Mouse (Mus musculus) cerebellum, postnatal 4 days (tissue): ENCODE data around the gene Zfp777.

Source experiments
- DNase-seq, 2 experiments: peaks; one replicate each; pipeline ENCODE4 v3.0.0; 2022; ENCODE audit warnings: low spot score in 2 of 2, mixed read lengths in 1 of 2

Zfp777 gene

DNA sequence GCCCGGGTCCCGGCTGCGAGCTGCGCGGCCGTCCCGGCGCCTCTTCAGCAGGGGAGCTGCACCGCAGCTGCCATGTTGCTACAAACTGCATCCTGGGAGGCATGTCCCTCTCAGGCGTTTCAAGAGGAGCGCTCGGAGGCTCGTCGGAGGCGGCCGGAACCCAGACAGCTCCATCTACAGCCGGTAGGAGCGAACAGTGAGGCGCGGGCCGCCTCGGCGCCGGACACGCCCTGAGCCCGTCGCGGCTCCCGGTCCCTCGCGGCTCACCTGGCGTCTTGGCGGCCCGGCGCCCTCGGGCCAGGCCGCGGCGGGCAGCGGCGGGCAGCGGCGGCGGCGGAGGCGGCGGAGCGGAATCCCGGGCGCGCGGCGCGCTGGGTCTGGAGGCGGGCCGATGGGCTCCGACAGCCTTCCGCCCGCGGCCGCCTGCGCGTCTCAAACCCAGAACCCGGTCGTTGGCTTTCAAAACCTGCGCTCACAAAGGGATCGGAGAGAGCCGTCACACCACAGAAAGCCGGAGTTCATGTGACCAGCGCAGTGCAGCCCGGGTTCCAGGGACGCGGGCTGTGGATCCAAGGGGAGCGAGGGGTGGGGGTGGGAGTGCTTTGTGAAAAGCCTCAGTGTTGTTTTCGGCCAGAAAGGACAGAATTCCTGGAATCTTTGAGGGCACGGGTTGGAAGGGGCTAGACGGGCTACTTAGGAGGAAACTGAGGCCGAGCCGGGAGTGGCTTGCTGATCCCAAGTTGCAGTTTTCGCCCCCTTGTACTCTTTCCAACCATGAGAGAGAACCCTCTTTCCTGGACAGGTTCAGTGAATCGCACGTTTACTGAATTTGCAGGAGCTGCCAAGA, at the start of gene Zfp777:
Zfp777 (minus strand) TSS at position 486 of the 847 bp plus-strand sequence.
- peak; percentile 60 to 79 for DNase-seq

DNA sequence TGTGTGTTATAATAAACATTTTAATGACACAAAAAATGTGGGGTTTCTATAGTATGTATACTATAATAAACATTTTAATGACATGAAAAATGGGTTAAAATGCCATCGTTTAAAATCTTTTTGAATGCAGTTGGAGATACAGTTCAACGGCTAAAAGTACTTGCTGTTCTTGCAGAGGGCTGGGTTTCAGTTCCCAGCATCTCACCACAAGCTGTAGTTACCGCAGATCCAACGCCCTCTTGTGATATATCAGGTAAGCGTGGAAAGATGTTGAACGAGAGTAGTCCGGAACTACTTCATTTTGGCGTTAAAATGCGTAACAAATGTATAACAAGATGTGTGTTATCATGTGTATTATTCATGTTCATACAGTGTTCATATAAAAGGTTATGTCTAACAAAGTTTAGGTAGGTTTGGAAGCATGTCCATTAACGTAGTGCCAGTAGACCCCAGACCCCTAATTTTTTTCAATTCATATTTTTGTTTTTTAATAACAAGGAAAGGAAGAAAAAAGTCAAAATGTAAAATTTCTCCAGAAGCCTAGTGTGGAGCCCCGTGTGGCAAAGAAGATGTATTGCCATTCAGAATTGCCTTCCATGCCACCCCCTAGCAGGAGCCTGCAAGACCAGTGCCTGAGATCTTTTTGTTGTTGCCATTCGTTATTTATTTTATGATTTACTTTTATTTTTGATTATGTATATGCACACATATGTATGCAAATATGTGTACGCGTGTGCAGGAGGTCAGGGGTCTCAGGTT, 38.4 kb upstream of the Zfp777 start:
- no peak for DNase-seq

DNA sequence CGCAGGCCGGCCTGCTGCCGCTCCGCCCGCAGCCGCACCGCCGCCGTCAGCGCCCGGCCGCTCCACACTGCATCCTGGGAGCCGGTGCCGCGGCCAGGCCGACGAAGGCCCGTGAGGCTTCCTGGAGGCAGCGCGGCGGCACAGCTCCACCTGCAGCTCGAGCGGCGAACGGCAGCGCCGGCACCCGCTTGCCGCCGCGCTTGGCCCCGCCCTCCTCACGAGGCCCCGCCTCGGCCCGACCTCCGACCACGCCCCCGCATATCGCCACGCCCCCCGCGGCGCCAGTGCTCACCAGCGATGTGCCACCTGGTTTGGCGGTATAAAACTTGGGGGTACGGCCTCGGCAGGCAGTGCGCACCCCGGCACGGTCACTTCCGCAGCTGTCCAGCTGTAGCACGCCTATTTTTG, 37.8 kb upstream of the Zfp777 start, which contains the start of gene Zfp746:
Zfp746 (minus strand) TSS at position 123 of the 408 bp plus-strand sequence.
- peak; percentile 91 to 97 for DNase-seq

DNA sequence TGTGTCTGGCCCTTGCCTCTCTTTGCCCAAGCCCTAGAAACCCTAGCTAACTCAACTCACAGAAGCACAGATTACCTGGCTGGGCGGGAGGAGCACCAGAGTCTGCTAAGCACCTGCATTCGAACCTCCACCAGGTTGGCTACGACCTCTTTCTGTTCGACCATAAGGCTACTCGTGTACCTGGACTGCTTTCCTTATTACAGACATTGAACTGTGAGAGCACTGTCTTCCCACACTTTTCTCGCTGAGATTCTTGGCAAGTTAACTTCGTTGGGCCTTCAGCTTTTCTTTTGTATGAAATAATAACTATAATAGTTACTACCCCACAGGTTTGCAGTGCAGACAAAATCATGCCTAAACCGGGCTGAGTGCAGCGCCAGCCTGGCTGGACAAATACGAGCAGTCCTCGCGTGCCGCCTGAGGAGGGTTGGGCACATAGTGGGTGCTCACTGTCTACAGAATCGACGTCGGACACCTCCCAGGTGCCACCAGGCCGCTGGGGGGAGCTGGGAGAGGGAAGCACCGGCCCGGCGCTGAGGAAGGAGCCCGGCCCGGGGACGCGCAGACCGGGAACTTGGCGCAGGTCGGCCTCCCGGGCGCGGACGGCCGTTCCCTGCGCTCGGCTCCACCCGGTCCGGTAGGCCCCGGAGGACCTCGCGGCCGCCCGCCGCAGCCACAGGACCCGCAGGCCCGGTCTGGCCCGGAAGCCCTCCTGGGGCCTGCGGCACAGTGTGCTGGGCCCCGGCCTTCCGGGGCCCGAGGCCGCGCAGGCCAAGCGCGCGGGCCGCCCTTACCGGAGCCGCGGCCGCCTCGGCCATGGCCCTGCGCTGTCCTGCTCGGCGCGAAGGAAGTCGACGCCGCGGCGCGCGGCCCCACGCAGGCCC, 37.1 kb upstream of the Zfp777 start:
- DNase-seq = peak; percentile 31 to 56

DNA sequence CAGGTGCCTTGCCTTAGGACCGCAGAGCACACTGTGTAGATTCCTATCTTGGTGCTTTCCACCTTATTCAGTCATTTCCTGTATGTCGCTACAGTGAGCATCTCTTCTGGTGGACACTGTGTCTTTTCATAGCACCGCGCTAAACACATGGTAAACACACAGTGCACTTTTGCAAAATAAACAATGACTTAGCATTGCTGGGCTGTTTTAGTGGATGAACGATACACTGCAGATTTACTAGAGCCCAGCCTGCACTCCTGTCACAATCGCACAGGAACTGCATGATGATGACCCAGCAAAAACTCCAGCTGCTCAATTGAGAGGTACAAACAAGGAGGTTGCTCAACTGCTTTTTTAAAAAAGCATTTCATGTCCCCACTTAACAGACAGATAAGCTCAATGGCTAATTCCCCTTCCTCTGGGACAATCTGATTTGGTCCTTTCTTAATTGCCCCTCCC, 35.1 kb upstream of the Zfp777 start:
- no peak for DNase-seq

DNA sequence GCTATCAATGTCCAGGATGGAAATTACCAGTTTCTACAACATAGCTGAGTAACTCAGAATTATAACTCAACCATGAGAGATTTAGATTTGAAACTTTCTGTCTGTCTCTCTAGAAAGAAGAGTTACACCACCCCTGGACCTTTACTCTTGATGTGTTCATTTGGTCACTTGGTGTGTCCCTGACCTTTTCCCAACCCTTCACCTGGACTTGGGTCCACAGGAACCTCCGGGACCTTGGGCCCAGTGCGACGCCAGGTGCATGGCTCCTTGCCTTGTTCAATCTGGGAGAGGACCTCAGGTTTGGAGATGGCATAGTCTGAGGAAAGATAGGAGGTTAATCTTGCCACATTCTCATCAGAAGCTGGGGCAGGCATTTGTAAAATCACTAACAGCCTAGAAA, 33.2 kb upstream of the Zfp777 start:
- DNase-seq = no peak

DNA sequence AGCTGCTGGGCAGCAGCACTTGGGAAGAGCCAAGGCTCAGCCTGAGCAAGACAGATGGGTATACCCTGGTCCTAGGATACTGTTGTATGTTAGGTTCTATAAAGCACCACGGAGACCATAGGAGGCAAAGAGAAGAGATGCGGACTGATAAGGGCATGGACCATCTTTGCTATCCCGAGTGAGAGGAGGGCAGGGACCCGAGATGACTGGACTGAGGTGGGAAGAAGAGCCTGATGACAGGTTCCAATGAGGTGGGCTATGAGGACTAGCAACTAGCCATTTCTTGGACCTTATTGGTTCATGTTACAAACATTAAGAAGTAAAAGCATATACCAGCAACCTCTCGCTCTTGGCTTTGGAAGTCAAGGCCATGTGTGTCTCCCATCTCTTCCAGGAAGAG, 32.3 kb upstream of the Zfp777 start:
- DNase-seq = no peak

DNA sequence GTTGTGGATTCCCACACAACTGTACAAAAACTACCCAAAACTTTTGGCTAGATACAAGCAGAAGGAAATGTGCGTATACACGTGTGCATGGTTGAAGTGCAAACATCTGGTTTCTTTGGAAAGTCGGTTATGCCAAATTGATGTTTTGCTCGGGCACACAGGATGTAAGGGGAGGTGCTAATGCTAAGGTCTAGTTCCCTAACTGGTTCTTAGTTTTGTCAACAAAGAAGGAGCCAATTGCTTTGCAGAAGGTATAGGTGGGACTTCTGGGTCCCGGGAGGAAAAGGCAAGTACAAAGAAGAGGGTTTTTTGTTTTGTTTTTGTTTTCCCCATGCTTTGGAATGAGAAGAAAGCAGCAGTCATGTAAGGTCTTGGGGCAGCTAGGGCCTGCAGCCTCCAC, 24.6 kb upstream of the Zfp777 start:
- DNase-seq = no peak

DNA sequence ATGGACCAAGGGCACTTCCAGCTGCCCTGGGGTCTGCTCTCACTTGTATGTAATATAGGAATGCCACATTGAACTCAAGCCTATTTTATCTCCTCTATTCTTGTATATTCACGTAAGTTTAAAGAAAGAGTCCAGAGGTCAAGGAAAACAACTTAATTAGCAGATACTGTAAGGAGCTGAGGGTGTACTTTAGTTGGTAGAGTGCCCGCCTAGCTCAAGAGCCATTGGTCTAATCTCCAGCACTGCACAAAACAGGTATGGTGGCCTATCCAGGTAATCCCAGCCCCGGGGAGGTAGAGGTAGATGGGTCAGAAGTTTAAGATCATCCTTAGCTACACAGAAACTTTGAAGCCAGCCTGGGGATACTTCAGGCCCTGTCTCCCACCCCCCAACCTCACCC, 18.8 kb upstream of the Zfp777 start:
- DNase-seq = no peak

DNA sequence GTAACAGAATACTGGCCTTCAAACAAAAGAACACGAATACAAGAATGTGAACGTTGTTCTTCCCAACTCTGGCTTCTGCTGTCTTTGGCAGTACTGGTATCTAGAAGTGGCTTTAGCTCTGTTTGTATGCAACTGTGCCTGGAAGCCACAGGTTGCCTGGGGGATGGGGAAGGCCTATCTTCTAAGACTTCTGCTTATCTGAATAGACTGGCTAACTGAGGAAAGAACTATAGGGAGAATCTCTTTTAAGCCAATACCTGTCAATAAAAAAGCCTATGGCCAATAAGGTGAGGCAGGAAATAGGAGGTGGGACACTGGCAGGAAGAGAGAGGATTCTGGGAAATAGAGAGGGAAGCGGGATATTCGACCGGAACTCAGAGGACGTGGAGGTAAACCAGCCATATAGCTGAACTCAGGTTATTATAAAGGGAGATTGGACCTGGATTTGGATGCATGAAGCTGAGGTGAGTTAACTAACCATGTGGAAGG, 16.9 kb upstream of the Zfp777 start:
- DNase-seq = no peak

DNA sequence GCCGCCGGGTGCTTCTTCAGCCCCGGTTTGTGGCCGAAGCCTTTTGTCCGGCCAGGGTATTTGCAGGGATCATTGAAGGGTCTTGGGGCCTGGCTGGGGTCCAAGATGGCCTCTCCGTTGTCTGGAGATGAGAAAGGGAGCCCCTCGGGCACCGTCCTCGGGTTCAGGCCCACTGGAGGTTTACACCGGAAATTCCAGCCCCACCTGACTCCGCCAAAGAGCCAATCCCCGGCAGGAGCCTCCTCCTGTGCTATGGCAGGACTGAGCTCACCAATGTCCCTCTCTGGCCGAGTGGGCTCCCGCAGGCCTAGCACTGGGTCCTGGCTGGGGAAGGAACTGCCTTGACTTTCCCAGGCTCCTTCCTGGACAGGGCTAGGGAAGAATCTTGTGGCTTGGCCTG, 15.7 kb upstream of the Zfp777 start:
- no peak for DNase-seq

DNA sequence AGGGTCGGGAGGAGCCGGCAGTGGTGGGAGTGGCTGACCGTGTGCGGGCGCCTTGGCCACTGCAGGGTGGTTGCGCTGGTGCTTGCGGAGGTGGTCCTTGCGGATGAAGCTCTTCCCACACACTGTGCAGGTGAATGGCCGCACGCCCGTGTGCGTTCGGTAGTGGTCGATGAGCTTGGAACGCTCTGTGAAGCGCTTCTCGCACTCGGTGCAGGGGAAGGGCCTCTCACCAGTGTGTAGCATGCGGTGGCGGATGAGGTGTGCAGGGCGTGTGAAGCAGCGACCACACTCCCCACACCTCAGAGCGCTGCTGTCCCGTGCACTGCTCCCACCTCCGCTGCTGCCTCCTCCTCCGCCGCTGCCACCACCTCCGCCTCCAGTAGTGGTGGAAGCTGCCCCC, 15.2 kb upstream of the Zfp777 start:
- DNase-seq = no peak

DNA sequence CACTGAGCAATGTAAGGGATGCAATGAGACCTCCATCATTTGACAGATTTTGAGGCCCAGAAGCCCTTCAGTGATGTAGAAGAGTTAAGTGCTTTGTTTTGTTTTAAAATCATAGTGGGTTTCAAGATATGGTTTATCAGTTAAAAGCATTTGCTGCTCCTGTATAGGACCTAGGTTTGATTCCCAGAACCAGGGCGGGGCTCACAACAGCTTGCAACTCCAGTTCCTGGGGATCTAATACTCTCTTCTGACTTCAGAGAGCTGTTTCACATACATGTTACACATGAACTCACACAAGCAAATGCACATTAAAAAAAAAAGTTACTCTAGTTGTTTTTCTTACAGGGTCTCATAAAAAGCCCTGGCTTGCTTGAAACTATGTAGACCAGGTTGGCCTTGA, 12.2 kb upstream of the Zfp777 start:
- DNase-seq = no peak

DNA sequence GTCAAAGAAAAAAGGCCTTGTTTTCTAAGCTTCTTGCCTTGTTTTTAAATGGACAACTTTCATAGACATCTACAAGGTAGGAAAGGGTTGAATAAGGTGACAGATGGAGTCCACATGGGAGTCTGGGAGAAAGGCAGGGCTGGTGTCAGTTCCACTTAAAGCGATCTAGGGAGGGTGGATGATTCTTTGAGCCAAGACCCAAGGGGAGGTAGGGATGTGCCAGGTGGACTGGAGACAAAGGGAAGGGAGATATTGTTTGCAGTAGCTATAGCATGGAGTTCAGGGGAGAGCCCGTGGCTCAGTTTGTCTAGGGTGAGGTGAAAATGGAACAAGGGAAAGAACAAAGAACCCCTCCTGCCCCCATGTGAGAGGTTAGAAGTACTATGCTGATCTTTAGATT, 11.7 kb upstream of the Zfp777 start:
- peak in 1 of 2 experiments; percentile 33 for DNase-seq

DNA sequence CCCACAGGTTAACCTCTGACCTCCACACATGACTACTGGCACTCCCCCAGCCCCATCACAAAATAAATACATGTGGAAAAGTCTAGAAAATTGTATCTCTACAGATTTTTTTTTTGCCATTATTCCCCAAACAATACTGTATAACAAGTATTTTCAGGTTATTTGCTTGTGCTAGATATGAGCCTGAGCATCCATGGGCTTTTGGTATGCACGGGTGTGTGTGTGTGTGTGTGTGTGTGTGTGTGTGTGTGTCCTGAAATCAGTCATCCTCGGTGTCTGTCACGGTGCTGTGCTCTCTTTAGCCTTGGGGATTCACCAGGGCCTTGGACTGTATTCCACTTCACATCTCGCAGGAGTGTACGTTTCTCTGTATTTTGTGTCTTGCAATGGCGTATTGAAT, 3.4 kb upstream of the Zfp777 start:
- no peak for DNase-seq

DNA sequence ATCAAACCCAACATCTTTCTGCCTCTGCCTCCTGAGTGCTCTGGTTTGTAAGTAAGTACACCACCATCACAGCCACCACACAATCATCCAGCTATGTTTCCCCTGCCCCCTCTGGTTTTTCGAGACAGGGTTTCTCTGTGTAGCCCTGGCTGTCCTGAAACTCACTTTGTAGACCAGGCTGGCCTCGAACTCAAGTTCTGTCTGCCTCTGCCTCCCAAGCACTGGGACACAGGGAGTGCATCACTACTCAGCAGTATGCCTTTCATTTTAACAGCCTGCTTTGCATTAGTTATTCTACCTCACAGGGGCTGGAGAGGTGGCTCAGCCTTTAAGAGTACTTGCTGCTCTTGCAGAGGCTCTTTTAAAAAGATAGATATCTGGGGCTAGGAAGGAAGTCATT, 3.0 kb upstream of the Zfp777 start:
- no peak for DNase-seq

DNA sequence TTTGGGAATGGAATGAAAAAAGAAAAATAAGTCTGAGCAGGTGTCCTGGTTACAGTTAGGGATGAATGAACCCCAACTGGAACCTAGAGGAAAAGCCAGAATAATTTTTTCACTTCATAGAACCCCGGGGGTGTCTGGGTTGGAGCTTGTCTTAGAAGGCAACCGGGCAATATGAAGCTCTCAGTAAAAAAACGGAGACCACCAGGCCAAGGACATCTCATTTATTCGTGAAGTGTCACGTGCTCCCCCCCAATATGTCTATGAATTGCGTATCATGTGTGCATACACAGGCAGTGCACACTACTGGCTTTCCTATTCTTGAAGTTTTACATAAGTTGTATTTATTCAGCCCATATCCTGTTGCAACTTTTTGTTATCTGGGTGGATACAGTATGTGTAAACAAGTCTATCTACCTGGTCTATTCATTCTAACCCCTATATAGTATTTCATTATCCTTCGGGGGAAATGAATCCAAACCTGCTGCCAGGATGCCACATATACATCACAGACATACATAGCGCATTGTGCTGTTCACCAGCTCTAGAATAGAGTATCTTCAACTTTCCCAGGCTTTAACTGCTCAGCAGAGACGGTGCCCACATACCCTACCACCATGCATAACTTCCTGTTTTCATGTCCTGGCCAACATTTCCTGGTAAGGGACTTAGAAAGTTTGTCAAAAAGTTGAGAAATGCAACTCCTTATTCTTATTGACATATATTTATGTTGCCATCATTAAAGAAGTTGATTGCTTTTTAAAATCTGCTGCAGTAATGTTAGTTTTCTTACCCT, 758 bp upstream of the Zfp777 start:
- no peak for DNase-seq

DNA sequence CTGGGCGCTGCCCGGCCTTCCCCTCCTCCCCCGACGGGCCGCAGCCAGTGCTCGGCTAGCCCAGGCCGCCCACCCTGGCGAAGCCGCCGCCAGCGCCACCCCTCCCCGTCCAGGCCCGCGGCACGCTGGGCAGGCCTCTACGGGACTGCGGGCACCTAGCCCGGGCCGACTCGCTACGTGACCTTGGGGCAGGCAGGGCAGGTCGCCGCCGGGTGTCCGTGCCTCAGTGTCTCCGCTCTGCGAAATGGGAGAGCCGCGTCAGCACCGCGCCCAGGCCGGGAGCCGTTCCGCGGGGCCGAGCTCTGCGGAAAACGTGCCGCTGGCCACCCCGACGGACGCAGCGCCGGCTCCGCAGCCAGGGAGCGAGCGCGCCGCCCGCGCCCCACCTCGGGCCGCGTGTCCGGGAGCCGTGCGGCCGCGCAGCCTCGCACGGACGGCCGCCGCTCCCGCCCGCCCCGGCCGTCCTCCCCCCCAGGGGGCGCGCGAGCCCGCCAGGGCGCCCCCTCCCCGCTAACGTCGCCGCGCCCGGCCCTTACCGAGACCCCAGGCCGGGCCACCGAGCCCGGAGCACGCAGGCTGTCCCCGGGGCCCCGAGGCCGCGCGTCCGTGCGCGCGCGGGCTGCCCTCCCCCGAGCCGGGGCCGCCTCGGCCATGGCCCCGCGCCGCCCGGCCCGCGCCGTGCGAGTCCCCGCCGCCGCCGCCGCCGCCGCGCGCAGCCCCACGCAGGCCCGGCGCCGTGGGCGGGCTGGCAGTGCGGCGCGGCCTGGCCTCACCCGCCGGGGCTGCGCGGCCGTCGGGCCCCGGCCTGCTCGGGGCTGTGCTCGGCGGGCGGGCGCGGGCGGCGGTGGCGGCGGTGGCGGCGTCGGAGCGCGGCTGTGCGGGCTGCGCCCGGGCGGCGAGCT, 1.0 kb downstream of the Zfp777 start:
- peak; percentile 31 to 36 for DNase-seq

DNA sequence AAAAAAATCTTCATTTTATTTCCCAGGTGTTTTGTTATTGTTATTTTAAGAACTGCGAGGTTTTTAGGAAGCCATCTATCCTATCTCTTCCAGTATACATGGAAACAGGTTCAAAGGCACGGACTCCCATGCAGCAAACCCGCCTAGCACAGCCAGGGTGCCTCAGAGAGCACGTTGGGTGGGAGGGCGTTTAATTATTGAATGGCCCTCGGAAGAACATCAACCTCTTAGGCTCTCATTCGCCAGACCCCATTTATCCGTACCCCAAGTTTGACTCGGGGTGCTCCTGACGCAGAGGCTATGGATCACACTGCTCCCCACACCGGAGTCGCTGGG, 1.6 kb downstream of the Zfp777 start:
- DNase-seq = no peak

DNA sequence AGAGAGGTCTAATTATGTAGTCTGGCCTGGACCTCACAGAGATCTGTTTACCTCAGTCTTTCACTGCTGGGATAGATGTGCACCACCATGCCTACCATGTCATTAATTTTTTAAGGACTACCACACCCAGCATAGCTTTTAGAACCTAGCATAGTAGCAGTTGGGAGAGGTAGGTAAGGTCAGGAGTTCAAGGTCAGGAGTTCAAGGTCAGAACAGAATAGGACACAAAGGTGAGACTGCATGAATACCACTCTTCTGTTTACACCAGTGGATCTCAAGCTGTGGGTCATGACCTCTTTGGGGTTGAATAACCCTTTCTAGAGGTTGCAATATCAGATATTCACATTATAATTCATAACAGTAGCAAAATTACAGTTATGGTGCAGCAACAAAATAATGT, 16.1 kb downstream of the Zfp777 start:
- no peak for DNase-seq
